Mouse (Mus musculus): ENCODE results near the gene Ccdc81. TPM values are rescaled to one million over a fixed set of nuclear protein-coding genes. Genes with fewer than 3 reads are reported as not detected.

Gene Ccdc81
- polyA plus RNA-seq, 1 experiment from 2014 or later, result not detected

DNA sequence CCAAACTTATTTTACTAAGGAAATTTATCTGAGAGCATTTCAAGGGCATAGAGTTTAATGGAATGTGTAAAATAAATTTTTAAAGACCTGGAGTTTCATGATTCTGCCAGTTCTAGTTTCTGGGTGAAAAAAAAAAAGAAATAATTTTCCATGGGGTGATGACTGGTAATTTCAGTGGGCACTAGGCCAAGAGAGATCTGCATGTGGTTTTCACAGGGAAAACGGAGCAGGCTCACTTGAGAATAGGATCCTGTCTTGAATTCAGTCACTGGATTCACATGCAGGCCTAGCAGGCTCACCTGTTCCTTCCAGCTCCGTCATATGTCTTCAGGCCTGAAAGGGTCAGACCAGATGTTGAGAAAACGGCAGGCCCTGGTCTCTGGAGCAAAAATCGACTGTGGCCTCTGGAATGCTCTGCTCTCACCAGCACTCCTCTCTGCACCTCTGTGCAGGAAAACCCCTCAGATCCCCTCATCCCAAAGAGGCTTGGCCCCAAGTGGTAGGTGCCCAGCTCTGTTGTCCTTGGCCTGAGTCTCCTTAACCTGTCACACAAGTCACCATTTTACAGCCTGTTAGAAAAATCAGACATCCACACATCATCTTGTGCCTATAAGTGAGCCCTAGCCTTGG lies 74.9 kb downstream of the Ccdc81 start:
- no peak for DNase-seq (ENCODE audit: extremely low spot score, low spot score)
- Histone ChIP-seq H3K9me3 (no peaks in the 10 kb centered on the region), H3K4me1 (peaks cover 6% of the 10 kb centered on the region), H3K36me3 (replicated peaks) (no peaks in the 10 kb centered on the region), H3K4me3 (no peak overlapping the region), H3K27me3 (ENCODE audit: poor library complexity, severe bottlenecking) (no peaks in the 10 kb centered on the region), H3K27ac (0 out of 2 replicates have a peak overlapping the region, but pooled peaks have one; percentile 11)
- WGBS, result 91% methylated on average over 4 of the region's 4 CpGs

Other genes starting within 250 kb of the Ccdc81 start
- gene Hikeshi, start 37.6 kb upstream of the Ccdc81 start, polyA plus RNA-seq (2016; fragmentation: Nextera tagmentation; extraction: Ambion mirVana), result 151 and 170 TPM in 2 replicates
- gene Eed, start 77.4 kb upstream of the Ccdc81 start, polyA plus RNA-seq (2016; fragmentation: Nextera tagmentation; extraction: Ambion mirVana), result 95.3 and 102 TPM in 2 replicates
- 22.9 and 25.0 TPM in 2 replicates for gene Picalm, start 226.6 kb upstream of the Ccdc81 start, polyA plus RNA-seq (2016; fragmentation: Nextera tagmentation; extraction: Ambion mirVana)

Measured in forebrain, embryonic 10.5 days (tissue).